Mouse (Mus musculus) heart, embryonic 16.5 days (tissue): ENCODE data around the gene Coq8a. TPM values are rescaled to one million over a fixed set of nuclear protein-coding genes. Genes with fewer than 3 reads are reported as not detected.

Experiments
- ATAC-seq: fragments of 200-750 bp; cut with Nextera tagmentation; replicated peaks from 2 replicates; pipeline ENCODE4 v1.8.0; 2017; ENCODE audit warnings: moderate number of reproducible peaks; ENCODE audit not compliant: insufficient read depth, low FRiP score; ENCODE audit errors: extremely low read depth
- H3K27ac ChIP-seq: fragments of 300-500 bp; sonication (generic); 2 replicates; pipeline ENCODE4 v1.5.1; 2014; ENCODE audit warnings: mild to moderate bottlenecking, low read length, control low read depth, moderate library complexity
- H3K27me3 ChIP-seq: fragments of 300-500 bp; sonication (generic); 2 replicates; pipeline ENCODE4 v1.6.1; 2014; ENCODE audit warnings: low read length, mixed read lengths; ENCODE audit not compliant: control insufficient read depth, insufficient read depth
- H3K36me3 ChIP-seq: fragments of 300-500 bp; sonication (generic); 2 replicates; pipeline ENCODE4 v1.6.1; 2014; ENCODE audit not compliant: control insufficient read depth, insufficient read depth
- H3K4me1 ChIP-seq: fragments of 300-500 bp; sonication (generic); 2 replicates; pipeline ENCODE4 v1.6.1; 2014; ENCODE audit warnings: low read length, mixed read lengths; ENCODE audit not compliant: control insufficient read depth, insufficient read depth
- H3K4me2 ChIP-seq: fragments of 300-500 bp; sonication (generic); 2 replicates; pipeline ENCODE4 v1.6.1; 2014; ENCODE audit warnings: low read depth, mild to moderate bottlenecking, control low read depth, low read length
- H3K4me3 ChIP-seq: fragments of 300-500 bp; sonication (generic); 2 replicates; pipeline ENCODE4 v1.5.1; 2014; ENCODE audit warnings: mild to moderate bottlenecking, control low read depth, low read length
- H3K9ac ChIP-seq: fragments of 300-500 bp; sonication (generic); 2 replicates; pipeline ENCODE4 v1.6.1; 2014; ENCODE audit warnings: low read length, control low read depth
- H3K9me3 ChIP-seq: fragments of 300-500 bp; sonication (generic); replicated peaks from 2 replicates; pipeline ENCODE4 v1.6.1; 2016; ENCODE audit warnings: low read length; ENCODE audit not compliant: control insufficient read depth
- WGBS: fragments of 180-500 bp; shearing (Covaris S2); extraction: QIAGEN DNeasy Blood & Tissue Kit; methylation state at CpG from one replicate; pipeline ENCODE4 v1.1.7; 2014; 5-methylcytosine and 5-hydroxymethylcytosine counted together
- polyA plus RNA-seq: library from polyadenylated mRNA; unstranded; fragments of >200 nt; fragmentation: Nextera tagmentation; extraction: Ambion mirVana; gene quantifications from 2 replicates; pipeline ENCODE4 v1.2.1, GENCODE M21; 2015

Coq8a gene
- polyA plus RNA-seq, 1 experiment from 2014 or later = 70.0 TPM

GRCm38 (mm10) chr1:180193391-180193935 lies 5.9 kb downstream of the Coq8a start:
- ATAC-seq = no peak
- Histone ChIP-seq H3K4me1 (peaks cover 39% of the 10 kb centered on the region), H3K9me3 (no peaks in the 10 kb centered on the region), H3K27ac (peak overlapping the region; percentile 93), H3K4me3 (no peak overlapping the region), H3K27me3 (no peaks in the 10 kb centered on the region), H3K9ac (peak overlapping the region; percentile 79; the same call in 1 of the 2 replicates), H3K4me2 (peak overlapping the region; percentile 75), H3K36me3 (no peaks in the 10 kb centered on the region)
- WGBS = 67% methylated on average over 8 of the region's 8 CpGs

GRCm38 (mm10) chr1:180192866-180193265 lies 6.5 kb downstream of the Coq8a start:
- peak overlapping the region; percentile 31 for H3K27ac ChIP-seq
- H3K9me3 ChIP-seq = no peaks in the 10 kb centered on the region
- peak overlapping the region; percentile 54 for H3K9ac ChIP-seq
- WGBS = 43% methylated on average over 4 of the region's 4 CpGs
- no peaks in the 10 kb centered on the region for H3K36me3 ChIP-seq
- peaks cover 41% of the 10 kb centered on the region for H3K4me1 ChIP-seq
- no peaks in the 10 kb centered on the region for H3K27me3 ChIP-seq
- no peak for ATAC-seq
- H3K4me2 ChIP-seq = peak overlapping the region; percentile 46
- H3K4me3 ChIP-seq = no peak overlapping the region; the same call in 1 of the 2 replicates

GRCm38 (mm10) chr1:180191651-180192220 lies 7.7 kb downstream of the Coq8a start:
- Histone ChIP-seq H3K4me2 (no peak overlapping the region), H3K9ac (no peak overlapping the region), H3K27me3 (no peaks in the 10 kb centered on the region), H3K4me3 (no peak overlapping the region), H3K36me3 (no peaks in the 10 kb centered on the region), H3K9me3 (no peaks in the 10 kb centered on the region), H3K27ac (peak overlapping the region; percentile 0; the same call in 1 of the 2 replicates), H3K4me1 (peaks cover 45% of the 10 kb centered on the region)
- 68% methylated on average over 7 of the region's 7 CpGs for WGBS
- no peak for ATAC-seq

- no peaks in the 10 kb centered on the region for H3K27me3 ChIP-seq
- H3K9ac ChIP-seq = no peak overlapping the region
- no peak overlapping the region for H3K4me3 ChIP-seq
- ATAC-seq = no peak
- peaks cover 49% of the 10 kb centered on the region for H3K4me1 ChIP-seq
- WGBS = 79% methylated on average over 8 of the region's 8 CpGs
- no peaks in the 10 kb centered on the region for H3K36me3 ChIP-seq
- H3K27ac ChIP-seq = peak overlapping the region; percentile 14; the same call in 1 of the 2 replicates
- no peak overlapping the region for H3K4me2 ChIP-seq
- no peaks in the 10 kb centered on the region for H3K9me3 ChIP-seq
Measured at GRCm38 (mm10) chr1:180191112-180191511, 8.3 kb downstream of the Coq8a start.

GRCm38 (mm10) chr1:180188951-180189350 lies 10.5 kb downstream of the Coq8a start:
- H3K4me2 ChIP-seq = no peak overlapping the region
- no peaks in the 10 kb centered on the region for H3K36me3 ChIP-seq
- no peak overlapping the region for H3K4me3 ChIP-seq
- no peaks in the 10 kb centered on the region for H3K9me3 ChIP-seq
- H3K27ac ChIP-seq = peak overlapping the region; percentile 54; the same call in 1 of the 2 replicates
- peak overlapping the region; percentile 3; the same call in 1 of the 2 replicates for H3K9ac ChIP-seq
- ATAC-seq = no peak
- peaks cover 63% of the 10 kb centered on the region for H3K4me1 ChIP-seq
- no peaks in the 10 kb centered on the region for H3K27me3 ChIP-seq
- 53% methylated on average over 4 of the region's 4 CpGs for WGBS

GRCm38 (mm10) chr1:180186371-180186770 lies 13.0 kb downstream of the Coq8a start:
- ATAC-seq = peak; percentile 7; the same call in 1 of the 2 replicates
- Histone ChIP-seq H3K27me3 (no peaks in the 10 kb centered on the region), H3K4me3 (no peak overlapping the region), H3K4me1 (peaks cover 46% of the 10 kb centered on the region), H3K9ac (peak overlapping the region; percentile 43; the same call in 1 of the 2 replicates), H3K36me3 (no peaks in the 10 kb centered on the region), H3K4me2 (no peak overlapping the region), H3K9me3 (no peaks in the 10 kb centered on the region), H3K27ac (peak overlapping the region; percentile 92)
- WGBS = 72% methylated on average over 3 of the region's 3 CpGs

- ATAC-seq = peak; percentile 77
- H3K9me3 ChIP-seq = no peaks in the 10 kb centered on the region
- no peaks in the 10 kb centered on the region for H3K36me3 ChIP-seq
- peak overlapping the region; percentile 92 for H3K27ac ChIP-seq
- H3K27me3 ChIP-seq = no peaks in the 10 kb centered on the region
- 34% methylated on average over 5 of the region's 5 CpGs for WGBS
- no peak overlapping the region for H3K9ac ChIP-seq
- H3K4me2 ChIP-seq = 0 out of 2 replicates have a peak overlapping the region, but pooled peaks have one; percentile 1
- H3K4me1 ChIP-seq = peaks cover 46% of the 10 kb centered on the region
- no peak overlapping the region for H3K4me3 ChIP-seq
Measured at GRCm38 (mm10) chr1:180185877-180186276, 13.5 kb downstream of the Coq8a start.

GRCm38 (mm10) chr1:180184768-180185167 lies 14.6 kb downstream of the Coq8a start:
- 23% methylated on average over 7 of the region's 7 CpGs for WGBS

GRCm38 (mm10) chr1:180183525-180184159 lies 15.8 kb downstream of the Coq8a start:
- Histone ChIP-seq H3K36me3 (no peaks in the 10 kb centered on the region), H3K4me1 (peaks cover 40% of the 10 kb centered on the region), H3K27ac (no peak overlapping the region), H3K4me3 (no peak overlapping the region), H3K4me2 (no peak overlapping the region), H3K27me3 (no peaks in the 10 kb centered on the region), H3K9ac (0 out of 2 replicates have a peak overlapping the region, but pooled peaks have one; percentile 16), H3K9me3 (no peaks in the 10 kb centered on the region)
- WGBS = 83% methylated on average over 6 of the region's 6 CpGs
- ATAC-seq = no peak

More at GRCm38 (mm10) chr1:180184768-180185167, 14.6 kb downstream of the Coq8a start:
- ATAC-seq = peak; percentile 23; the same call in 1 of the 2 replicates
- Histone ChIP-seq H3K27ac (peak overlapping the region; percentile 92), H3K4me1 (peaks cover 45% of the 10 kb centered on the region), H3K36me3 (no peaks in the 10 kb centered on the region), H3K9ac (peak overlapping the region; percentile 62), H3K4me2 (no peak overlapping the region), H3K4me3 (no peak overlapping the region), H3K27me3 (no peaks in the 10 kb centered on the region), H3K9me3 (no peaks in the 10 kb centered on the region)
